Mouse (Mus musculus): ENCODE measurements at regions not wholly inside any gene's neighbourhood (a gene's known extent, or its start where the extent isn't known, plus 50 kb on each side); places are given as distances from the start of the nearest gene placed in this dataset.

- no peak for TF ChIP-seq POLR2A (IDR thresholded peaks at IDR 0.05; ENCODE audit: control insufficient read depth, extremely low read depth, insufficient read depth, low read length, poor library complexity)
- no peak overlapping the region for H3K4me3 ChIP-seq (ENCODE audit: control insufficient read depth, insufficient read depth, low read length)
- no peaks in the 10 kb centered on the region for H3K4me1 ChIP-seq (replicated peaks; ENCODE audit: control insufficient read depth, insufficient read depth, low read length)
- no peak for DNase-seq
- 66% methylated on average over 9 of the region's 9 CpGs for WGBS
- no peak overlapping the region for H3K27ac ChIP-seq (ENCODE audit: control insufficient read depth, insufficient read depth, low read length)
- H3K36me3 ChIP-seq (ENCODE audit: control insufficient read depth, insufficient read depth, low read length) = no peaks in the 10 kb centered on the region
- no peaks in the 10 kb centered on the region for H3K27me3 ChIP-seq (ENCODE audit: control insufficient read depth, insufficient read depth, low read length)
Measured at GRCm38 (mm10) chr12:77852595-77853577, 341.2 kb upstream of the Gm6657 start.

- DNase-seq = no peak
- no peak for TF ChIP-seq POLR2A (IDR thresholded peaks at IDR 0.05; ENCODE audit: control insufficient read depth, extremely low read depth, insufficient read depth, low read length, poor library complexity)
- TF ChIP-seq CTCF (IDR thresholded peaks at IDR 0.05; ENCODE audit: borderline replicate concordance, control insufficient read depth, extremely low read depth, insufficient read depth, low read length, poor library complexity) = no peak
- 93% methylated on average over 15 of the region's 15 CpGs for WGBS
- no peaks in the 10 kb centered on the region for H3K4me1 ChIP-seq (replicated peaks; ENCODE audit: control insufficient read depth, insufficient read depth, low read length)
- H3K36me3 ChIP-seq (ENCODE audit: control insufficient read depth, insufficient read depth, low read length) = no peaks in the 10 kb centered on the region
- H3K27me3 ChIP-seq (ENCODE audit: control insufficient read depth, insufficient read depth, low read length) = no peaks in the 10 kb centered on the region
- H3K4me3 ChIP-seq (ENCODE audit: control insufficient read depth, insufficient read depth, low read length) = no peak overlapping the region
- no peak overlapping the region for H3K27ac ChIP-seq (ENCODE audit: control insufficient read depth, insufficient read depth, low read length)
Measured at GRCm38 (mm10) chr12:77854281-77855075, 339.6 kb upstream of the Gm6657 start.

- no peak for TF ChIP-seq POLR2A (IDR thresholded peaks at IDR 0.05; ENCODE audit: control insufficient read depth, extremely low read depth, insufficient read depth, low read length, poor library complexity)
- TF ChIP-seq CTCF (IDR thresholded peaks at IDR 0.05; ENCODE audit: borderline replicate concordance, control insufficient read depth, extremely low read depth, insufficient read depth, low read length, poor library complexity) = no peak
- H3K36me3 ChIP-seq (ENCODE audit: control insufficient read depth, insufficient read depth, low read length) = no peaks in the 10 kb centered on the region
- no peak for DNase-seq
- no peak overlapping the region for H3K27ac ChIP-seq (ENCODE audit: control insufficient read depth, insufficient read depth, low read length)
- no peak overlapping the region for H3K4me3 ChIP-seq (ENCODE audit: control insufficient read depth, insufficient read depth, low read length)
- no peaks in the 10 kb centered on the region for H3K4me1 ChIP-seq (replicated peaks; ENCODE audit: control insufficient read depth, insufficient read depth, low read length)
- 93% methylated on average over 12 of the region's 12 CpGs for WGBS
- no peaks in the 10 kb centered on the region for H3K27me3 ChIP-seq (ENCODE audit: control insufficient read depth, insufficient read depth, low read length)
Measured at GRCm38 (mm10) chr12:77855796-77856195, 338.2 kb upstream of the Gm6657 start.

GRCm38 (mm10) chr12:77857281-77857680, 336.8 kb upstream of the Gm6657 start:
- 87% methylated on average over 4 of the region's 4 CpGs for WGBS

GRCm38 (mm10) chr12:77860769-77861557, 333.1 kb upstream of the Gm6657 start:
- DNase-seq = no peak
- no peaks in the 10 kb centered on the region for H3K27me3 ChIP-seq (ENCODE audit: control insufficient read depth, insufficient read depth, low read length)
- no peaks in the 10 kb centered on the region for H3K36me3 ChIP-seq (ENCODE audit: control insufficient read depth, insufficient read depth, low read length)
- H3K4me1 ChIP-seq (replicated peaks; ENCODE audit: control insufficient read depth, insufficient read depth, low read length) = no peaks in the 10 kb centered on the region
- 86% methylated on average over 13 of the region's 13 CpGs for WGBS
- H3K4me3 ChIP-seq (ENCODE audit: control insufficient read depth, insufficient read depth, low read length) = no peak overlapping the region
- no peak for TF ChIP-seq CTCF (IDR thresholded peaks at IDR 0.05; ENCODE audit: borderline replicate concordance, control insufficient read depth, extremely low read depth, insufficient read depth, low read length, poor library complexity)
- no peak for TF ChIP-seq POLR2A (IDR thresholded peaks at IDR 0.05; ENCODE audit: control insufficient read depth, extremely low read depth, insufficient read depth, low read length, poor library complexity)
- no peak overlapping the region for H3K27ac ChIP-seq (ENCODE audit: control insufficient read depth, insufficient read depth, low read length)

More at GRCm38 (mm10) chr12:77857281-77857680, 336.8 kb upstream of the Gm6657 start:
- Histone ChIP-seq H3K4me1 (replicated peaks; ENCODE audit: control insufficient read depth, insufficient read depth, low read length) (no peaks in the 10 kb centered on the region), H3K27ac (ENCODE audit: control insufficient read depth, insufficient read depth, low read length) (no peak overlapping the region), H3K36me3 (ENCODE audit: control insufficient read depth, insufficient read depth, low read length) (no peaks in the 10 kb centered on the region), H3K27me3 (ENCODE audit: control insufficient read depth, insufficient read depth, low read length) (no peaks in the 10 kb centered on the region), H3K4me3 (ENCODE audit: control insufficient read depth, insufficient read depth, low read length) (no peak overlapping the region)
- DNase-seq = no peak
- no peak for TF ChIP-seq POLR2A (IDR thresholded peaks at IDR 0.05; ENCODE audit: control insufficient read depth, extremely low read depth, insufficient read depth, low read length, poor library complexity)
- no peak for TF ChIP-seq CTCF (IDR thresholded peaks at IDR 0.05; ENCODE audit: borderline replicate concordance, control insufficient read depth, extremely low read depth, insufficient read depth, low read length, poor library complexity)

GRCm38 (mm10) chr12:77867947-77868495, 326.0 kb upstream of the Gm6657 start:
- DNase-seq = no peak
- no peaks in the 10 kb centered on the region for H3K27me3 ChIP-seq (ENCODE audit: control insufficient read depth, insufficient read depth, low read length)
- 89% methylated on average over 4 of the region's 4 CpGs for WGBS
- no peaks in the 10 kb centered on the region for H3K4me1 ChIP-seq (replicated peaks; ENCODE audit: control insufficient read depth, insufficient read depth, low read length)
- no peak overlapping the region for H3K27ac ChIP-seq (ENCODE audit: control insufficient read depth, insufficient read depth, low read length)
- TF ChIP-seq CTCF (IDR thresholded peaks at IDR 0.05; ENCODE audit: borderline replicate concordance, control insufficient read depth, extremely low read depth, insufficient read depth, low read length, poor library complexity) = no peak
- no peak for TF ChIP-seq POLR2A (IDR thresholded peaks at IDR 0.05; ENCODE audit: control insufficient read depth, extremely low read depth, insufficient read depth, low read length, poor library complexity)
- no peak overlapping the region for H3K4me3 ChIP-seq (ENCODE audit: control insufficient read depth, insufficient read depth, low read length)
- H3K36me3 ChIP-seq (ENCODE audit: control insufficient read depth, insufficient read depth, low read length) = no peaks in the 10 kb centered on the region
